Mouse (Mus musculus): ENCODE results near the gene Dcxr. TPM values are rescaled to one million over a fixed set of nuclear protein-coding genes. Genes with fewer than 3 reads are reported as not detected.
A peak's percentile ranks its signal among the peaks of the same experiment; 100 is the strongest.

The Dcxr gene
- polyA plus RNA-seq, 1 experiment, result 8.6 TPM

- peak; percentile 14 for DNase-seq (ENCODE audit: low read depth)
- TF ChIP-seq CTCF (IDR thresholded peaks at IDR 0.05; ENCODE audit: borderline replicate concordance, extremely low read depth, insufficient read depth, insufficient read length) (peak; percentile 43; the same call in 1 of the 2 replicates), POLR2A (IDR thresholded peaks at IDR 0.05; ENCODE audit: borderline replicate concordance, extremely low read depth, insufficient read depth, insufficient read length, poor library complexity, severe bottlenecking) (no peak)
Observed at GRCm38 (mm10) chr11:120749430-120749829, 22.3 kb upstream of the Dcxr start.

GRCm38 (mm10) chr11:120747974-120748373 lies 20.9 kb upstream of the Dcxr start:
- DNase-seq (ENCODE audit: low read depth), result no peak
- TF ChIP-seq CTCF (IDR thresholded peaks at IDR 0.05; ENCODE audit: borderline replicate concordance, extremely low read depth, insufficient read depth, insufficient read length) (no peak), POLR2A (IDR thresholded peaks at IDR 0.05; ENCODE audit: borderline replicate concordance, extremely low read depth, insufficient read depth, insufficient read length, poor library complexity, severe bottlenecking) (no peak)

GRCm38 (mm10) chr11:120744121-120744701 lies 17.1 kb upstream of the Dcxr start:
- TF ChIP-seq POLR2A (IDR thresholded peaks at IDR 0.05; ENCODE audit: borderline replicate concordance, extremely low read depth, insufficient read depth, insufficient read length, poor library complexity, severe bottlenecking) (no peak), CTCF (IDR thresholded peaks at IDR 0.05; ENCODE audit: borderline replicate concordance, extremely low read depth, insufficient read depth, insufficient read length) (no peak)
- no peak for DNase-seq (ENCODE audit: low read depth)

- TF ChIP-seq POLR2A (IDR thresholded peaks at IDR 0.05; ENCODE audit: borderline replicate concordance, extremely low read depth, insufficient read depth, insufficient read length, poor library complexity, severe bottlenecking) (no peak), CTCF (IDR thresholded peaks at IDR 0.05; ENCODE audit: borderline replicate concordance, extremely low read depth, insufficient read depth, insufficient read length) (no peak)
Observed at GRCm38 (mm10) chr11:120740981-120741380, 13.9 kb upstream of the Dcxr start.

GRCm38 (mm10) chr11:120736424-120736823 lies 9.3 kb upstream of the Dcxr start:
- TF ChIP-seq CTCF (IDR thresholded peaks at IDR 0.05; ENCODE audit: borderline replicate concordance, extremely low read depth, insufficient read depth, insufficient read length) (no peak), POLR2A (IDR thresholded peaks at IDR 0.05; ENCODE audit: borderline replicate concordance, extremely low read depth, insufficient read depth, insufficient read length, poor library complexity, severe bottlenecking) (no peak)
- DNase-seq (ENCODE audit: low read depth), result no peak

More at GRCm38 (mm10) chr11:120740981-120741380, 13.9 kb upstream of the Dcxr start:
- DNase-seq (ENCODE audit: low read depth), result no peak

GRCm38 (mm10) chr11:120733521-120733920 lies 6.4 kb upstream of the Dcxr start:
- TF ChIP-seq POLR2A (IDR thresholded peaks at IDR 0.05; ENCODE audit: borderline replicate concordance, extremely low read depth, insufficient read depth, insufficient read length, poor library complexity, severe bottlenecking) (no peak), CTCF (IDR thresholded peaks at IDR 0.05; ENCODE audit: borderline replicate concordance, extremely low read depth, insufficient read depth, insufficient read length) (no peak)
- peak; percentile 16 for DNase-seq (ENCODE audit: low read depth)

- DNase-seq (ENCODE audit: low read depth), result no peak
- TF ChIP-seq CTCF (IDR thresholded peaks at IDR 0.05; ENCODE audit: borderline replicate concordance, extremely low read depth, insufficient read depth, insufficient read length) (no peak), POLR2A (IDR thresholded peaks at IDR 0.05; ENCODE audit: borderline replicate concordance, extremely low read depth, insufficient read depth, insufficient read length, poor library complexity, severe bottlenecking) (no peak)
Observed at GRCm38 (mm10) chr11:120731858-120732680, 5.0 kb upstream of the Dcxr start, which contains the start of gene Cbr2. Gene Cbr2, minus strand, starts transcription at chr11:120732114.

GRCm38 (mm10) chr11:120731395-120731794 lies 4.3 kb upstream of the Dcxr start:
- no peak for TF ChIP-seq CTCF (IDR thresholded peaks at IDR 0.05; ENCODE audit: borderline replicate concordance, extremely low read depth, insufficient read depth, insufficient read length)
- TF ChIP-seq POLR2A (IDR thresholded peaks at IDR 0.05; ENCODE audit: borderline replicate concordance, extremely low read depth, insufficient read depth, insufficient read length, poor library complexity, severe bottlenecking), result no peak
- DNase-seq (ENCODE audit: low read depth), result no peak

GRCm38 (mm10) chr11:120730331-120730870 lies 3.3 kb upstream of the Dcxr start:
- DNase-seq (ENCODE audit: low read depth), result no peak
- TF ChIP-seq CTCF (IDR thresholded peaks at IDR 0.05; ENCODE audit: borderline replicate concordance, extremely low read depth, insufficient read depth, insufficient read length), result no peak
- no peak for TF ChIP-seq POLR2A (IDR thresholded peaks at IDR 0.05; ENCODE audit: borderline replicate concordance, extremely low read depth, insufficient read depth, insufficient read length, poor library complexity, severe bottlenecking)

GRCm38 (mm10) chr11:120729432-120730050 lies 2.5 kb upstream of the Dcxr start:
- peak; percentile 64 for DNase-seq (ENCODE audit: low read depth)

- TF ChIP-seq CTCF (IDR thresholded peaks at IDR 0.05; ENCODE audit: borderline replicate concordance, extremely low read depth, insufficient read depth, insufficient read length) (no peak), POLR2A (IDR thresholded peaks at IDR 0.05; ENCODE audit: borderline replicate concordance, extremely low read depth, insufficient read depth, insufficient read length, poor library complexity, severe bottlenecking) (no peak)
- DNase-seq (ENCODE audit: low read depth), result no peak
Observed at GRCm38 (mm10) chr11:120728530-120729240, 1.6 kb upstream of the Dcxr start.

All from brain, embryonic 14.5 days (tissue).